Mouse (Mus musculus) cerebellum, adult 2 months (tissue): ENCODE measurements around the gene Sez6l.

Experiments used
- CTCF ChIP-seq: fragments of 200-500 bp; IDR thresholded peaks from 2 replicates; pipeline ENCODE4 v1.5.1; 2011; ENCODE audit warnings: low read depth, mild to moderate bottlenecking, control low read depth, low read length, moderate library complexity, borderline replicate concordance; ENCODE audit not compliant: insufficient read depth
- POLR2A ChIP-seq: fragments of 200-500 bp; IDR thresholded peaks from 2 replicates; pipeline ENCODE4 v1.6.1; 2011; ENCODE audit warnings: low read length, control low read depth, borderline replicate concordance; ENCODE audit not compliant: insufficient read depth

DNA sequence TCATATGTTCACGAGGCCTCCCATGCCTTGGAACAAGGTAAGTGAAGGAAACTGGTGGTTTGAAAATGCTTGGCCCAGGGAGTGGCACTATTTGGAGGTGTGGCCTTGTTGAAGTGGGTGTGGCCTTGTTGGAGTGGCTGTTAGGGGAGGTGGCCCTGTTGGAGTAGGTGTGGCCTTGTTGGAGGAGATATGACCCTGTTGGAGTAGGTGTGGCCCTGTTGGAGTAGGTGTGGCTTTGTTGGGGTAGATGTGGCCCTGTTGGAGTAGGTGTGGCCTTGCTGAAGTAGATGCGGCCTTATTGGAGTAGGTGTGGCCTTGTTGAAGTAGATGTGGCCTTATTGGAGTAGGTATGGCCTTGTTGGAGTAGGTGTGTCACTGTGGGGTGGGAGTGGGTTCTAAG is 191.0 kb downstream of the Sez6l start:
- TF ChIP-seq POLR2A, result no peak
- TF ChIP-seq CTCF, result no peak
